Mouse (Mus musculus) midbrain, embryonic 12.5 days (tissue): Measurements from ENCODE around the gene Rd3. TPM values are rescaled to one million over a fixed set of nuclear protein-coding genes. Genes with fewer than 3 reads are reported as not detected.

Source experiments
- ATAC-seq: fragments of 200-750 bp; cut with Nextera tagmentation; 2 replicates; pipeline ENCODE4 v1.8.0; 2017; ENCODE audit warnings: low read depth, moderate TSS enrichment, moderate library complexity; ENCODE audit not compliant: low FRiP score
- H3K27ac ChIP-seq: fragments of 300-500 bp; sonication (generic); replicated peaks from 2 replicates; pipeline ENCODE4 v1.5.1; 2016; ENCODE audit warnings: mild to moderate bottlenecking
- H3K27me3 ChIP-seq: fragments of 300-500 bp; sonication (generic); 2 replicates; pipeline ENCODE4 v1.6.1; 2016; ENCODE audit warnings: mild to moderate bottlenecking
- H3K36me3 ChIP-seq: fragments of 300-500 bp; sonication (generic); 2 replicates; pipeline ENCODE4 v1.6.1; 2016
- H3K4me1 ChIP-seq: fragments of 300-500 bp; sonication (generic); 2 replicates; pipeline ENCODE4 v1.6.1; 2016
- H3K4me2 ChIP-seq: fragments of 300-500 bp; sonication (generic); replicated peaks from 2 replicates; pipeline ENCODE4 v1.6.1; 2016; ENCODE audit warnings: mild to moderate bottlenecking, moderate library complexity
- H3K4me3 ChIP-seq: fragments of 300-500 bp; sonication (generic); 2 replicates; pipeline ENCODE4 v1.5.1; 2016; ENCODE audit warnings: mild to moderate bottlenecking
- H3K9ac ChIP-seq: fragments of 300-500 bp; sonication (generic); replicated peaks from 2 replicates; pipeline ENCODE4 v1.6.1; 2016; ENCODE audit warnings: mild to moderate bottlenecking, moderate library complexity
- H3K9me3 ChIP-seq: fragments of 300-500 bp; sonication (generic); 2 replicates; pipeline ENCODE4 v1.6.1; 2016; ENCODE audit warnings: mild to moderate bottlenecking
- WGBS: fragments of 180-500 bp; shearing (Covaris S2); methylation state at CpG from one replicate; pipeline ENCODE4 v1.1.7; 2016; 5-methylcytosine and 5-hydroxymethylcytosine counted together
- polyA plus RNA-seq: library from polyadenylated mRNA; unstranded; fragments of >200 nt; fragmentation: Nextera tagmentation; extraction: Ambion mirVana; gene quantifications from 2 replicates; pipeline ENCODE4 v1.2.1, GENCODE M21; 2016

The Rd3 gene
- polyA plus RNA-seq, 1 experiment from 2014 or later = 1.8 TPM

DNA sequence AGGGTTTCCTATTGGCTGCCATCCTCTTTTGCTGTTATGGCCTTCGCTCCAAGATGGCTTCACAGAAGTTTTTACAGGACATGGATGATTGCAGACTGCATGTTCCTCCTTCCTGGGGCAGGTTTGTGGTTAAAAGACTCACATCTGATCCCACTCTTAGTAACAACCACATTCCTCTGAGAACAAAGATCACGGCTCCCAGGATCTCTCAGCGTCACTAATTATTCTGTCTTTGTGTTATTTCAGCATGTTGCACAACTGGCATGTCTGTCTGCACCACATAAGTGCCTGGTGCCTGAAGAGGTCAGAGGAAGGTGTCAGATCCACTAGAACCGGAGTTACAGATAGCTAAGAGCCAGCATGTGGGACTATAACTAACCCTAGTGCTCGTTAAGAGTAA is 7.2 kb upstream of the Rd3 start:
- ATAC-seq = no peak
- WGBS = 74% methylated on average over 5 of the region's 5 CpGs
- no peak overlapping the region for H3K9ac ChIP-seq
- no peaks in the 10 kb centered on the region for H3K27me3 ChIP-seq
- H3K4me1 ChIP-seq = peaks cover 3% of the 10 kb centered on the region; the same call in 1 of the 2 replicates
- no peak overlapping the region for H3K27ac ChIP-seq
- no peak overlapping the region for H3K4me3 ChIP-seq
- no peaks in the 10 kb centered on the region for H3K36me3 ChIP-seq
- no peak overlapping the region for H3K4me2 ChIP-seq
- H3K9me3 ChIP-seq = no peaks in the 10 kb centered on the region

GRCm38 (mm10) chr1:191974509-191975405 is 2.4 kb upstream of the Rd3 start:
- Histone ChIP-seq H3K9ac (no peak overlapping the region), H3K27me3 (no peaks in the 10 kb centered on the region), H3K27ac (no peak overlapping the region), H3K9me3 (no peaks in the 10 kb centered on the region), H3K4me3 (no peak overlapping the region), H3K4me1 (peaks cover 17% of the 10 kb centered on the region), H3K4me2 (no peak overlapping the region), H3K36me3 (no peaks in the 10 kb centered on the region)
- ATAC-seq = no peak
- WGBS = 75% methylated on average over 13 of the region's 13 CpGs

DNA sequence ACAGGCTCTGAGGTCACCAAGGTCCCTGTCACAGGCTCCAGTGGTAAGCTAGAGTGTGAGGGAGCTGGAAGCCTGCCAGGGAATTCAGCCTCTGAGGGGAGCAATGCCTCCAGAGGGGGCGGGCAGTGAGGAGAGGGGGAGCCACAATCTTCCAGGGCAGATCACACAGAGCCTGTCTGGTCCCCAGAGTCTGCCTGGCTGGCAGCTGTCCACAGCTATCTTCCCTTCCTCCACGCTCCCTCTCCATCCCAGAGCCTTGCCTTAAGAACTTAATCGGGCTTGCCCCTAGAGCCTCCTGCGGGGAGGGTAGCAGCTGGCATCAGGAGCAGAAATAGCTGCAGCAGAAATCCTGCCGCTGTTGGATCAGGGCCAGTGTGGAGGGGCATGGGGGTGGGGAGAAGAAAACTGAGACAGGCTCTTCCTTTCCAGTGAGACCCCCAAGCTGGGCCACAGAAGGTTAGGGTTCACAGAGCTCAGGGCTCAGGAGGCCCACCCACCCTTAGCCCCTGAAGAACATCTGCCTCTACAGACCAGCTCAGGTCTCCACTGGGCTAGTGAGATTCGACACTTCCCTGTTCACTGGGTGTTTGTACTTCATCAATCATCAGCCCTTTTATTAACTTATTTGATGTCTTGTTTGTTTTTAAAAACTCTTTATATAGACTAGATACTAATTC is 4.4 kb downstream of the Rd3 start:
- H3K27ac ChIP-seq = peak overlapping the region; percentile 52
- H3K4me2 ChIP-seq = no peak overlapping the region
- H3K9me3 ChIP-seq = no peaks in the 10 kb centered on the region
- H3K36me3 ChIP-seq = no peaks in the 10 kb centered on the region
- ATAC-seq = peak; percentile 76
- H3K4me3 ChIP-seq = no peak overlapping the region
- H3K4me1 ChIP-seq = peaks cover 32% of the 10 kb centered on the region
- H3K9ac ChIP-seq = no peak overlapping the region
- 19% methylated on average over 5 of the region's 6 CpGs for WGBS
- H3K27me3 ChIP-seq = peaks cover 6% of the 10 kb centered on the region; the same call in 1 of the 2 replicates

GRCm38 (mm10) chr1:191986674-191987480 is 9.7 kb downstream of the Rd3 start:
- 81% methylated on average over 8 of the region's 8 CpGs for WGBS
- Histone ChIP-seq H3K9ac (no peak overlapping the region), H3K36me3 (no peaks in the 10 kb centered on the region), H3K4me3 (no peak overlapping the region), H3K27ac (no peak overlapping the region), H3K27me3 (peaks cover 6% of the 10 kb centered on the region; the same call in 1 of the 2 replicates), H3K4me2 (no peak overlapping the region), H3K9me3 (no peaks in the 10 kb centered on the region), H3K4me1 (peaks cover 7% of the 10 kb centered on the region)
- no peak for ATAC-seq

GRCm38 (mm10) chr1:191987481-191987769 is 10.3 kb downstream of the Rd3 start:
- 54% methylated on average over 5 of the region's 5 CpGs for WGBS

GRCm38 (mm10) chr1:191988646-191989045 is 11.5 kb downstream of the Rd3 start:
- H3K27ac ChIP-seq = no peak overlapping the region
- H3K27me3 ChIP-seq = peaks cover 6% of the 10 kb centered on the region; the same call in 1 of the 2 replicates
- no peak overlapping the region for H3K9ac ChIP-seq
- 95% methylated on average over 3 of the region's 3 CpGs for WGBS
- no peaks in the 10 kb centered on the region for H3K9me3 ChIP-seq
- no peak for ATAC-seq
- no peak overlapping the region for H3K4me3 ChIP-seq
- no peak overlapping the region for H3K4me2 ChIP-seq
- H3K4me1 ChIP-seq = no peaks in the 10 kb centered on the region
- no peaks in the 10 kb centered on the region for H3K36me3 ChIP-seq

More at GRCm38 (mm10) chr1:191987481-191987769, 10.3 kb downstream of the Rd3 start:
- Histone ChIP-seq H3K4me3 (no peak overlapping the region), H3K27ac (no peak overlapping the region), H3K9ac (no peak overlapping the region), H3K36me3 (no peaks in the 10 kb centered on the region), H3K4me2 (no peak overlapping the region), H3K9me3 (no peaks in the 10 kb centered on the region), H3K27me3 (peaks cover 6% of the 10 kb centered on the region; the same call in 1 of the 2 replicates), H3K4me1 (peaks cover 2% of the 10 kb centered on the region)
- ATAC-seq = no peak

DNA sequence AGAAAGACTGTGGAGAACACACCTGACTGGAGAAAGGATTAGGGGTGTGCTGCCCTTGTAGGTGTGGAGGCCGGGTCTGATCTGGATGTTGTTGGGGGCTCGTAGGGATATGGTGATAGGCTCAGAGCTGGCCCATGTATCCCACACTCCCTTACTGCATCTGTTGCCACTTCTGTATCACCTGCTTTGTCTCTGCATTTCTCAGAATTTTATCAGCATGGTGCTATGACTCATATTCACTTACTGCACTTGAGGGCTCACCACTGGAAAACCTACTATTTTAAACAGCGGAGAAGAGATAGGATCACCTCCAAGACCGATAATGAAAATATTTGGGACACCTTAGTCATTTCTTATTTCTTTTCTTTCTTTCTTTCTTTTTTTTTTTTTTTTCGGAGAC is 11.9 kb downstream of the Rd3 start:
- no peaks in the 10 kb centered on the region for H3K4me1 ChIP-seq
- 90% methylated on average over 5 of the region's 5 CpGs for WGBS
- no peak overlapping the region for H3K27ac ChIP-seq
- no peak for ATAC-seq
- H3K9me3 ChIP-seq = no peaks in the 10 kb centered on the region
- H3K9ac ChIP-seq = no peak overlapping the region
- peak overlapping the region; percentile 66; the same call in 1 of the 2 replicates for H3K4me2 ChIP-seq
- no peaks in the 10 kb centered on the region for H3K36me3 ChIP-seq
- H3K27me3 ChIP-seq = peaks cover 6% of the 10 kb centered on the region; the same call in 1 of the 2 replicates
- no peak overlapping the region for H3K4me3 ChIP-seq

GRCm38 (mm10) chr1:191989994-191990393 is 12.8 kb downstream of the Rd3 start:
- ATAC-seq = peak; percentile 98
- no peaks in the 10 kb centered on the region for H3K4me1 ChIP-seq
- peak overlapping the region; percentile 76; the same call in 1 of the 2 replicates for H3K27ac ChIP-seq
- peak overlapping the region; percentile 69 for H3K9ac ChIP-seq
- H3K4me2 ChIP-seq = peak overlapping the region; percentile 66
- H3K36me3 ChIP-seq = no peaks in the 10 kb centered on the region
- WGBS = 0% methylated on average over 22 of the region's 22 CpGs
- H3K4me3 ChIP-seq = peak overlapping the region; percentile 59
- H3K9me3 ChIP-seq = no peaks in the 10 kb centered on the region
- peaks cover 4% of the 10 kb centered on the region; the same call in 1 of the 2 replicates for H3K27me3 ChIP-seq

- Histone ChIP-seq H3K27ac (no peak overlapping the region), H3K9ac (no peak overlapping the region; the same call in 1 of the 2 replicates), H3K4me1 (no peaks in the 10 kb centered on the region), H3K36me3 (no peaks in the 10 kb centered on the region), H3K9me3 (no peaks in the 10 kb centered on the region), H3K4me2 (no peak overlapping the region), H3K4me3 (no peak overlapping the region), H3K27me3 (no peaks in the 10 kb centered on the region)
- no peak for ATAC-seq
- 78% methylated on average over 7 of the region's 7 CpGs for WGBS
Observed at GRCm38 (mm10) chr1:191992040-191992780, 15.0 kb downstream of the Rd3 start.

DNA sequence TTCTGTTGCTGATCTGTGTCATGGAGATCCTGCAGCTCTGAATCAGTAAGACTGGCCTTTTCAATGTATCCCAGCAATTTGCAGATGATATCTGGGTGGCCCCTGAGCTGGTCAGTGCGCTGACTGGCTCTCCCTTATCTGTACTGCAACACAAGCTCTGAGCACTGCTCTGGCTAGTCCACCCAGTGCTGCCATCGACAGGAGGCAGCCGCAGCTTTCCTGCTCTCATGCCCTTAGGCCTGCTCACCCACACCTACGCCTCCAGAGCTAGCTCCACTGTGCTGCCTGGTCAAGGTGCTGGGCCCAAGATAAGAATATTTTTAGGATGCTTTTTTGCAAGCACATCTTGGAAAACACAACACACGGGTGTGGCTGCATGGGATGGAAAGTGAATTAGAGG is 17.3 kb downstream of the Rd3 start:
- Histone ChIP-seq H3K27me3 (no peaks in the 10 kb centered on the region), H3K9ac (no peak overlapping the region), H3K9me3 (no peaks in the 10 kb centered on the region), H3K36me3 (no peaks in the 10 kb centered on the region), H3K4me1 (no peaks in the 10 kb centered on the region), H3K4me3 (no peak overlapping the region), H3K4me2 (no peak overlapping the region), H3K27ac (no peak overlapping the region)
- ATAC-seq = no peak
- 77% methylated on average over 5 of the region's 5 CpGs for WGBS

DNA sequence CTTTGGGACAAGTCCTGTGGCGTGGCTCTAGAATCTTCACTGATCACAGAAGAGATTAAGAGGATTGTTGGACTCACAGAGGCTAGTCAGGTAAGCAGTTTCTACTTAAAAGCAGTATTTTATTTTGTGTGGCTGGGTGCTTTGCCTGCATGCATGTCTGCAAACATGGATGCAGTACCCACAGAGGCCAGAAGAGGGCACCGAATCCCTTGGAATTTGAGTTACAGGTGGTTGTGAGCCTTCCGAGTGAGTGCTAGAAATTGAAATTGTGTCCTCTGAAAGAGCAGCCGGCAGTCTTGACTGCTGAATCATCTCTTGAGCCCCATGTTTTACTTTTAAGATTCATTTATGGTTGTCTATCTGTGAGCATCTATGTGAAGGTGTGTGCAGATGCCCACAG is 18.3 kb downstream of the Rd3 start:
- H3K9me3 ChIP-seq = no peaks in the 10 kb centered on the region
- no peaks in the 10 kb centered on the region for H3K36me3 ChIP-seq
- no peak overlapping the region for H3K27ac ChIP-seq
- no peak overlapping the region for H3K4me2 ChIP-seq
- no peaks in the 10 kb centered on the region for H3K27me3 ChIP-seq
- no peak overlapping the region for H3K9ac ChIP-seq
- no peak for ATAC-seq
- H3K4me3 ChIP-seq = no peak overlapping the region
- WGBS = 63% methylated on average over 4 of the region's 4 CpGs
- no peaks in the 10 kb centered on the region for H3K4me1 ChIP-seq
